Mouse (Mus musculus) ES-E14 (cell line): ENCODE results near the gene Hnf4a. TPM values are rescaled to one million over a fixed set of nuclear protein-coding genes. Genes with fewer than 3 reads are reported as not detected.

Experiments used
- DNase-seq: peaks from one replicate; pipeline ENCODE4 v3.0.0-alpha.2; 2013; ENCODE audit warnings: low read depth, low spot score
- H3K27ac ChIP-seq: 2 replicates; pipeline ENCODE4 v1.5.1; 2012; ENCODE audit warnings: low read depth, mild to moderate bottlenecking, low read length, moderate library complexity, mixed read lengths; ENCODE audit not compliant: poor library complexity, insufficient read depth, severe bottlenecking
- H3K36me3 ChIP-seq: 2 replicates; pipeline ENCODE4 v1.6.1; 2012; ENCODE audit warnings: mild to moderate bottlenecking, low read length, moderate library complexity, mixed read lengths; ENCODE audit not compliant: control insufficient read depth, poor library complexity, insufficient read depth, severe bottlenecking
- H3K4me1 ChIP-seq, 2 experiments: fragments of 150-350 bp in 1 of 2; sonication (generic) in 1 of 2; 2 replicates each; pipeline ENCODE4 v1.6.1; 2012; ENCODE audit warnings: low read length in 2 of 2, mild to moderate bottlenecking in 1 of 2, mixed read lengths in 1 of 2; ENCODE audit not compliant: control insufficient read depth in 2 of 2, insufficient read depth in 2 of 2, poor library complexity in 1 of 2
- H3K4me3 ChIP-seq, 2 experiments: fragments of 150-350 bp in 1 of 2; sonication (generic) in 1 of 2; 2 replicates each; pipeline ENCODE4 v1.5.1; 2012; ENCODE audit warnings: low read length in 2 of 2, low read depth in 1 of 2, mild to moderate bottlenecking in 1 of 2, mixed read lengths in 1 of 2; ENCODE audit not compliant: insufficient read depth in 1 of 2, poor library complexity in 1 of 2, severe bottlenecking in 1 of 2
- H3K9ac ChIP-seq: 2 replicates; pipeline ENCODE4 v1.6.1; 2012; ENCODE audit warnings: low read depth, mild to moderate bottlenecking, low read length, mixed read lengths; ENCODE audit not compliant: poor library complexity, insufficient read depth, severe bottlenecking
- H3K9me3 ChIP-seq: fragments of 150-350 bp; sonication (generic); 2 replicates; pipeline ENCODE4 v1.6.1; 2012; ENCODE audit warnings: low read depth, mild to moderate bottlenecking, low read length; ENCODE audit not compliant: control insufficient read depth, insufficient read depth
- CHD2 ChIP-seq: IDR thresholded peaks from 2 replicates; pipeline ENCODE4 v1.6.1; 2014; ENCODE audit warnings: mild to moderate bottlenecking, low read depth, low read length, inconsistent platforms
- HCFC1 ChIP-seq: IDR thresholded peaks from 2 replicates; pipeline ENCODE4 v1.6.1; 2012; ENCODE audit warnings: low read length, inconsistent platforms, borderline replicate concordance; ENCODE audit not compliant: insufficient read depth
- MAFK ChIP-seq: IDR thresholded peaks from 2 replicates; pipeline ENCODE4 v1.6.1; 2014; ENCODE audit warnings: mild to moderate bottlenecking, low read depth, low read length, inconsistent platforms; ENCODE audit not compliant: insufficient read depth
- ZC3H11A ChIP-seq: IDR thresholded peaks from 2 replicates; pipeline ENCODE4 v1.6.1; 2012; ENCODE audit warnings: low read depth, mild to moderate bottlenecking, inconsistent platforms, low read length, borderline replicate concordance
- ZNF384 ChIP-seq: IDR thresholded peaks from 2 replicates; pipeline ENCODE4 v1.6.1; 2012; ENCODE audit warnings: low read depth, low read length, inconsistent platforms
- in situ Hi-C, 2 experiments: fragments of 600-800 bp; cut with MboI; formaldehyde crosslinking; loops; one replicate each; pipeline ENCODE4 v1.15.1; 2025; ENCODE audit warnings: low sequenced_read_pairs in 2 of 2, inconsistent platforms in 1 of 2; ENCODE audit not compliant: unreplicated experiment in 2 of 2
- total RNA-seq: library from RNA; depleted of rRNA; stranded (reverse); fragments of 300-350 nt; gene quantifications from 2 replicates; pipeline ENCODE4 v1.2.3, GENCODE M21; 2012

The Hnf4a gene
- total RNA-seq, 1 experiment, result 1.1 TPM

GRCm38 (mm10) chr2:163534958-163535524 is 28.4 kb downstream of the Hnf4a start:
- in situ Hi-C loops, result loop anchor here in 1 of 2 experiments (10.0 kb wide), 1 partner anchor 180 kb away; no protein-coding TSS in a partner anchor
- Histone ChIP-seq H3K9me3 (no peaks in the 10 kb centered on the region; the same call in 1 of the 2 replicates), H3K4me3 (peak overlapping the region; percentile 46 to 61; a peak in 3 of 4 replicates), H3K27ac (no peak overlapping the region), H3K9ac (peak overlapping the region; percentile 50), H3K4me1 (no peaks in the 10 kb centered on the region), H3K36me3 (no peaks in the 10 kb centered on the region)
- peak; percentile 89 for TF ChIP-seq MAFK
- TF ChIP-seq ZC3H11A, result no peak
- DNase-seq, result peak; percentile 92

GRCm38 (mm10) chr2:163537443-163537842 is 30.8 kb downstream of the Hnf4a start:
- H3K4me1 ChIP-seq, result no peaks in the 10 kb centered on the region
- no peak for DNase-seq
- no peak overlapping the region for H3K4me3 ChIP-seq
- no peaks in the 10 kb centered on the region for H3K36me3 ChIP-seq
- H3K9ac ChIP-seq, result no peak overlapping the region
- no peaks in the 10 kb centered on the region; the same call in 1 of the 2 replicates for H3K9me3 ChIP-seq
- TF ChIP-seq ZC3H11A (no peak), CHD2 (no peak)
- no peak overlapping the region for H3K27ac ChIP-seq
- in situ Hi-C loops, result loop anchor here in 1 of 2 experiments (10.0 kb wide), 1 partner anchor 177 kb away; no protein-coding TSS in a partner anchor

DNA sequence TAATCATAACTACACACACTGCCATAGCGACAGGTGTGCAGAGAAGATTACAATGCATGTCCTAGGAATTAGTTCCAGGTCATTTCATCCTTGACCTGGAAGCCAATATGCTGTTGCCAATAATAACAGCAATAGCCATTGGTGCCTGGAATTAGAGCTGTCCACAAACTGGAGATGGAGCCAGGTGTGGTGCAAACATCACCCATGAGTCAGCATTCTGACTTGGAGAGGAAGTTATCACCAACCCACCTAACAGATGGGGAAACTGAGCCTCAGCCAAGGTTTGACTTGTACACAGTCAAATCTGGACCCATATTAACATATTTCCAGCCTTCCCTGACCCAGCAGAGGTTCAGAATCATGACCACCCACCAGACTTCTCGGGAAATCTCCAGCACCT is 31.8 kb downstream of the Hnf4a start:
- no peak for DNase-seq
- in situ Hi-C loops, result loop anchor here in 1 of 2 experiments (10.0 kb wide), 1 partner anchor 176 kb away; no protein-coding TSS in a partner anchor
- Histone ChIP-seq H3K36me3 (no peaks in the 10 kb centered on the region), H3K4me1 (no peaks in the 10 kb centered on the region), H3K9ac (no peak overlapping the region), H3K27ac (no peak overlapping the region), H3K9me3 (no peaks in the 10 kb centered on the region; the same call in 1 of the 2 replicates), H3K4me3 (no peak overlapping the region)
- no peak for TF ChIP-seq HCFC1
- TF ChIP-seq CHD2, result no peak
- no peak for TF ChIP-seq ZC3H11A
- TF ChIP-seq ZNF384, result no peak
- TF ChIP-seq MAFK, result no peak

- TF ChIP-seq HCFC1 (no peak), ZC3H11A (no peak), CHD2 (no peak), ZNF384 (no peak), MAFK (no peak)
- DNase-seq, result no peak
- Histone ChIP-seq H3K27ac (no peak overlapping the region), H3K4me3 (no peak overlapping the region), H3K9me3 (no peaks in the 10 kb centered on the region; the same call in 1 of the 2 replicates), H3K9ac (no peak overlapping the region), H3K36me3 (no peaks in the 10 kb centered on the region), H3K4me1 (no peaks in the 10 kb centered on the region)
- in situ Hi-C loops, result loop anchor here in 1 of 2 experiments (10.0 kb wide), 1 partner anchor 175 kb away; no protein-coding TSS in a partner anchor
These were observed 32.9 kb downstream of the Hnf4a start for GRCm38 (mm10) chr2:163539321-163540040.
